Mouse (Mus musculus) heart, embryonic 13.5 days (tissue): ENCODE data around the gene Ecm1. TPM values are rescaled to one million over a fixed set of nuclear protein-coding genes. Genes with fewer than 3 reads are reported as not detected.

ENCODE experiments used
- ATAC-seq: fragments of 200-750 bp; cut with Nextera tagmentation; 2 replicates; pipeline ENCODE4 v1.8.0; 2017; ENCODE audit warnings: moderate TSS enrichment; ENCODE audit not compliant: insufficient number of reproducible peaks, low FRiP score, low TSS enrichment; ENCODE audit errors: extremely low read depth
- H3K27ac ChIP-seq: fragments of 300-500 bp; sonication (generic); replicated peaks from 2 replicates; pipeline ENCODE4 v1.5.1; 2015; ENCODE audit warnings: moderate library complexity, mild to moderate bottlenecking, inconsistent platforms
- H3K27me3 ChIP-seq: fragments of 300-500 bp; sonication (generic); replicated peaks from 2 replicates; pipeline ENCODE4 v1.6.1; 2015; ENCODE audit warnings: mild to moderate bottlenecking, inconsistent platforms
- H3K36me3 ChIP-seq: fragments of 300-500 bp; sonication (generic); 2 replicates; pipeline ENCODE4 v1.6.1; 2015; ENCODE audit warnings: mild to moderate bottlenecking, inconsistent platforms
- H3K4me1 ChIP-seq: fragments of 300-500 bp; sonication (generic); 2 replicates; pipeline ENCODE4 v1.6.1; 2015; ENCODE audit warnings: inconsistent platforms
- H3K4me2 ChIP-seq: fragments of 300-500 bp; sonication (generic); 2 replicates; pipeline ENCODE4 v1.6.1; 2015; ENCODE audit warnings: inconsistent platforms, mild to moderate bottlenecking, moderate library complexity
- H3K4me3 ChIP-seq: fragments of 300-500 bp; sonication (generic); 2 replicates; pipeline ENCODE4 v1.5.1; 2015; ENCODE audit warnings: moderate library complexity, mild to moderate bottlenecking, inconsistent platforms
- H3K9ac ChIP-seq: fragments of 300-500 bp; sonication (generic); 2 replicates; pipeline ENCODE4 v1.6.1; 2015; ENCODE audit warnings: inconsistent platforms, mild to moderate bottlenecking, moderate library complexity
- H3K9me3 ChIP-seq: fragments of 300-500 bp; sonication (generic); 2 replicates; pipeline ENCODE4 v1.6.1; 2016; ENCODE audit warnings: inconsistent platforms
- WGBS: fragments of 180-500 bp; shearing (Covaris S2); methylation state at CpG from one replicate; pipeline ENCODE4 v1.1.7; 2015; ENCODE audit warnings: mixed read lengths; 5-methylcytosine and 5-hydroxymethylcytosine counted together
- polyA plus RNA-seq: library from polyadenylated mRNA; unstranded; fragments of >200 nt; fragmentation: Nextera tagmentation; extraction: Ambion mirVana; gene quantifications from 2 replicates; pipeline ENCODE4 v1.2.1, GENCODE M21; 2015

The Ecm1 gene
- polyA plus RNA-seq, 1 experiment from 2014 or later, result 68.7 TPM

- Histone ChIP-seq H3K27ac (0 out of 2 replicates have a peak overlapping the region, but pooled peaks have one; percentile 3), H3K9ac (no peak overlapping the region), H3K36me3 (no peaks in the 10 kb centered on the region), H3K4me2 (no peak overlapping the region), H3K9me3 (no peaks in the 10 kb centered on the region), H3K4me1 (peaks cover 14% of the 10 kb centered on the region), H3K27me3 (no peaks in the 10 kb centered on the region), H3K4me3 (no peak overlapping the region)
- no peak for ATAC-seq
- whole genome bisulfite sequencing, result 46% methylated on average over 7 of the region's 7 CpGs
These were observed 12.5 kb downstream of the Ecm1 start for GRCm38 (mm10) chr3:95726696-95727358.

GRCm38 (mm10) chr3:95725863-95726262 is 13.5 kb downstream of the Ecm1 start:
- Histone ChIP-seq H3K4me2 (no peak overlapping the region), H3K27ac (no peak overlapping the region), H3K9ac (no peak overlapping the region), H3K4me3 (no peak overlapping the region), H3K36me3 (no peaks in the 10 kb centered on the region), H3K4me1 (peaks cover 14% of the 10 kb centered on the region), H3K9me3 (no peaks in the 10 kb centered on the region), H3K27me3 (no peaks in the 10 kb centered on the region)
- ATAC-seq, result no peak
- WGBS, result 76% methylated on average over 7 of the region's 7 CpGs

GRCm38 (mm10) chr3:95722386-95722785 is 17.0 kb downstream of the Ecm1 start:
- no peak for ATAC-seq
- H3K4me2 ChIP-seq, result no peak overlapping the region
- no peaks in the 10 kb centered on the region for H3K27me3 ChIP-seq
- no peak overlapping the region for H3K4me3 ChIP-seq
- 67% methylated on average over 3 of the region's 3 CpGs for WGBS
- H3K36me3 ChIP-seq, result no peaks in the 10 kb centered on the region
- H3K9me3 ChIP-seq, result no peaks in the 10 kb centered on the region
- no peak overlapping the region for H3K9ac ChIP-seq
- no peak overlapping the region for H3K27ac ChIP-seq
- H3K4me1 ChIP-seq, result peaks cover 14% of the 10 kb centered on the region

- 65% methylated on average over 2 of the region's 2 CpGs for WGBS
- H3K9me3 ChIP-seq, result peaks cover 4% of the 10 kb centered on the region
- peaks cover 4% of the 10 kb centered on the region; the same call in 1 of the 2 replicates for H3K36me3 ChIP-seq
- no peak for ATAC-seq
- no peak overlapping the region for H3K27ac ChIP-seq
- H3K27me3 ChIP-seq, result no peaks in the 10 kb centered on the region
- H3K4me1 ChIP-seq, result 0 out of 2 replicates have a peak, but pooled peaks cover 2% of the 10 kb centered on the region
- no peak overlapping the region for H3K9ac ChIP-seq
- no peak overlapping the region for H3K4me3 ChIP-seq
- no peak overlapping the region for H3K4me2 ChIP-seq
These were observed 21.2 kb downstream of the Ecm1 start for GRCm38 (mm10) chr3:95718153-95718552.

GRCm38 (mm10) chr3:95716075-95716474 is 23.3 kb downstream of the Ecm1 start:
- Histone ChIP-seq H3K4me2 (no peak overlapping the region), H3K27ac (no peak overlapping the region), H3K4me3 (no peak overlapping the region), H3K36me3 (peaks cover 4% of the 10 kb centered on the region; the same call in 1 of the 2 replicates), H3K4me1 (0 out of 2 replicates have a peak, but pooled peaks cover 2% of the 10 kb centered on the region), H3K9ac (no peak overlapping the region), H3K27me3 (no peaks in the 10 kb centered on the region), H3K9me3 (peaks cover 7% of the 10 kb centered on the region)
- WGBS, result 92% methylated on average over 1 of the region's 1 CpGs
- ATAC-seq, result no peak

- H3K4me3 ChIP-seq, result no peak overlapping the region
- H3K36me3 ChIP-seq, result peaks cover 4% of the 10 kb centered on the region; the same call in 1 of the 2 replicates
- no peak overlapping the region for H3K9ac ChIP-seq
- H3K27ac ChIP-seq, result no peak overlapping the region
- H3K27me3 ChIP-seq, result no peaks in the 10 kb centered on the region
- ATAC-seq, result no peak
- H3K9me3 ChIP-seq, result peaks cover 7% of the 10 kb centered on the region
- H3K4me1 ChIP-seq, result no peaks in the 10 kb centered on the region
- H3K4me2 ChIP-seq, result no peak overlapping the region
These were observed 29.4 kb downstream of the Ecm1 start for GRCm38 (mm10) chr3:95709967-95710366.

- H3K4me1 ChIP-seq, result no peaks in the 10 kb centered on the region
- peaks cover 7% of the 10 kb centered on the region for H3K9me3 ChIP-seq
- no peak overlapping the region for H3K4me3 ChIP-seq
- H3K27me3 ChIP-seq, result no peaks in the 10 kb centered on the region
- ATAC-seq, result no peak
- no peak overlapping the region for H3K27ac ChIP-seq
- WGBS, result 93% methylated on average over 4 of the region's 4 CpGs
- no peak overlapping the region for H3K4me2 ChIP-seq
- peaks cover 4% of the 10 kb centered on the region; the same call in 1 of the 2 replicates for H3K36me3 ChIP-seq
- H3K9ac ChIP-seq, result no peak overlapping the region
These were observed 30.3 kb downstream of the Ecm1 start for GRCm38 (mm10) chr3:95709044-95709443.

GRCm38 (mm10) chr3:95707497-95707896 is 31.9 kb downstream of the Ecm1 start:
- H3K36me3 ChIP-seq, result no peaks in the 10 kb centered on the region
- no peak for ATAC-seq
- H3K27ac ChIP-seq, result no peak overlapping the region
- H3K9ac ChIP-seq, result no peak overlapping the region
- no peak overlapping the region for H3K4me3 ChIP-seq
- H3K4me2 ChIP-seq, result no peak overlapping the region
- H3K4me1 ChIP-seq, result no peaks in the 10 kb centered on the region
- WGBS, result 81% methylated on average over 7 of the region's 7 CpGs
- no peaks in the 10 kb centered on the region for H3K27me3 ChIP-seq
- H3K9me3 ChIP-seq, result no peaks in the 10 kb centered on the region

- H3K27ac ChIP-seq, result no peak overlapping the region
- no peaks in the 10 kb centered on the region for H3K36me3 ChIP-seq
- H3K4me1 ChIP-seq, result peaks cover 11% of the 10 kb centered on the region
- H3K27me3 ChIP-seq, result no peaks in the 10 kb centered on the region
- 76% methylated on average over 4 of the region's 4 CpGs for WGBS
- no peak overlapping the region for H3K4me3 ChIP-seq
- no peak overlapping the region for H3K4me2 ChIP-seq
- ATAC-seq, result no peak
- H3K9ac ChIP-seq, result no peak overlapping the region
- no peaks in the 10 kb centered on the region for H3K9me3 ChIP-seq
These were observed 33.1 kb downstream of the Ecm1 start for GRCm38 (mm10) chr3:95706273-95706672.

GRCm38 (mm10) chr3:95704612-95705011 is 34.8 kb downstream of the Ecm1 start:
- Histone ChIP-seq H3K27me3 (no peaks in the 10 kb centered on the region), H3K9ac (no peak overlapping the region), H3K27ac (no peak overlapping the region), H3K9me3 (no peaks in the 10 kb centered on the region), H3K36me3 (no peaks in the 10 kb centered on the region), H3K4me1 (peaks cover 28% of the 10 kb centered on the region), H3K4me2 (no peak overlapping the region), H3K4me3 (no peak overlapping the region)
- 85% methylated on average over 4 of the region's 4 CpGs for WGBS
- ATAC-seq, result no peak

GRCm38 (mm10) chr3:95703276-95703675 is 36.1 kb downstream of the Ecm1 start:
- WGBS, result 87% methylated on average over 3 of the region's 3 CpGs
- Histone ChIP-seq H3K9me3 (no peaks in the 10 kb centered on the region), H3K4me2 (no peak overlapping the region), H3K36me3 (no peaks in the 10 kb centered on the region), H3K9ac (no peak overlapping the region), H3K4me1 (peaks cover 29% of the 10 kb centered on the region), H3K4me3 (no peak overlapping the region), H3K27ac (no peak overlapping the region), H3K27me3 (no peaks in the 10 kb centered on the region)
- ATAC-seq, result no peak

- no peaks in the 10 kb centered on the region for H3K27me3 ChIP-seq
- ATAC-seq, result peak; percentile 67
- peaks cover 29% of the 10 kb centered on the region for H3K4me1 ChIP-seq
- peak overlapping the region; percentile 84 for H3K27ac ChIP-seq
- peak overlapping the region; percentile 80 for H3K9ac ChIP-seq
- H3K4me3 ChIP-seq, result peak overlapping the region; percentile 45
- no peaks in the 10 kb centered on the region for H3K9me3 ChIP-seq
- H3K36me3 ChIP-seq, result no peaks in the 10 kb centered on the region
- H3K4me2 ChIP-seq, result peak overlapping the region; percentile 72
- WGBS, result 6% methylated on average over 24 of the region's 24 CpGs
These were observed 37.4 kb downstream of the Ecm1 start for GRCm38 (mm10) chr3:95701877-95702540.
